Mouse (Mus musculus): Measurements from ENCODE around the gene Slc35b2. TPM values are rescaled to one million over a fixed set of nuclear protein-coding genes. Genes with fewer than 3 reads are reported as not detected.
A peak's percentile ranks its signal among the peaks of the same experiment; 100 is the strongest.

Gene Slc35b2
- polyA plus RNA-seq (2016; fragmentation: Nextera tagmentation; extraction: Ambion mirVana), result 85.6 and 89.6 TPM in 2 replicates

GRCm38 (mm10) chr17:45563655-45564530 is at the start of gene Slc35b2:
TSS of gene Slc35b2 (plus strand) at chr17:45563874.
- Histone ChIP-seq H3K27ac (ENCODE audit: poor library complexity, severe bottlenecking) (peak within 1 kb of the TSS; percentile 84), H3K4me2 (peak within 1 kb of the TSS; percentile 94), H3K36me3 (peaks cover 40% of the 10 kb centered on the region), H3K4me3 (peak within 1 kb of the TSS; percentile 88), H3K4me1 (replicated peaks) (peaks cover 36% of the 10 kb centered on the region), H3K27me3 (replicated peaks) (peaks cover 2% of the 10 kb centered on the region; the same call in 1 of the 2 replicates), H3K9me3 (replicated peaks) (no peaks in the 10 kb centered on the region), H3K9ac (peak within 1 kb of the TSS; percentile 95)
- under 1% methylated on average over 53 of the region's 61 CpGs for WGBS
- peak; percentile 86 for ATAC-seq (ENCODE audit: insufficient number of reproducible peaks, low FRiP score)

- Histone ChIP-seq H3K27ac (ENCODE audit: poor library complexity, severe bottlenecking) (no peak overlapping the region), H3K4me2 (no peak overlapping the region), H3K36me3 (peaks cover 57% of the 10 kb centered on the region), H3K4me3 (no peak overlapping the region), H3K4me1 (replicated peaks) (peaks cover 6% of the 10 kb centered on the region), H3K27me3 (replicated peaks) (no peaks in the 10 kb centered on the region), H3K9ac (no peak overlapping the region), H3K9me3 (replicated peaks) (no peaks in the 10 kb centered on the region)
- no peak for ATAC-seq (ENCODE audit: insufficient number of reproducible peaks, low FRiP score)
- WGBS, result 32% methylated on average over 15 of the region's 15 CpGs
Measured at GRCm38 (mm10) chr17:45515204-45515726, 48.4 kb upstream of the Slc35b2 start.

GRCm38 (mm10) chr17:45515806-45516205 is 47.9 kb upstream of the Slc35b2 start:
- H3K4me1 ChIP-seq (replicated peaks), result peaks cover 10% of the 10 kb centered on the region
- no peaks in the 10 kb centered on the region for H3K9me3 ChIP-seq (replicated peaks)
- no peak overlapping the region for H3K27ac ChIP-seq (ENCODE audit: poor library complexity, severe bottlenecking)
- H3K36me3 ChIP-seq, result peaks cover 56% of the 10 kb centered on the region
- no peaks in the 10 kb centered on the region for H3K27me3 ChIP-seq (replicated peaks)
- H3K9ac ChIP-seq, result no peak overlapping the region; the same call in 1 of the 2 replicates
- ATAC-seq (ENCODE audit: insufficient number of reproducible peaks, low FRiP score), result no peak
- WGBS, result 73% methylated on average over 10 of the region's 10 CpGs
- H3K4me2 ChIP-seq, result no peak overlapping the region
- H3K4me3 ChIP-seq, result no peak overlapping the region

DNA sequence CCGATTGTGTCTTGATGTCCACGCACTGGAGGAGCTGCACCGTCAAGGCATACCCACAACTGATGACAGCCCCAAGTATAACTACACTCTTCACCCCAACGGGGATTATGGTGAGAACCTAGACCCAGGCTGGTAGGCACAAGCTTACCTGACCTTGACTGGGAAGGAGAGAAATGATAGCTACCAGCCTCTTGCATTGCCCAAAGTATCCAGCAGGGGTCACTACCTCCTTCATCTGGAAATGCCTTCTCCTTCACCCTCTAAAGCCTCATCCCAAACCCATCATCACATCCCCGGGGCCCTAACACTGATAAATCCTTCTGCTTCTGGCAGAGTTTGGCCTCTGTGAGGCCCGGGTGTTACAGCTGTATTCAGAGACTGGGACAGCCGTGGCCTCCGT is 47.2 kb upstream of the Slc35b2 start:
- no peaks in the 10 kb centered on the region for H3K9me3 ChIP-seq (replicated peaks)
- no peak overlapping the region for H3K27ac ChIP-seq (ENCODE audit: poor library complexity, severe bottlenecking)
- H3K4me1 ChIP-seq (replicated peaks), result peaks cover 16% of the 10 kb centered on the region
- H3K4me2 ChIP-seq, result no peak overlapping the region
- 0 out of 2 replicates have a peak, but pooled peaks have one; percentile 14 for ATAC-seq (ENCODE audit: insufficient number of reproducible peaks, low FRiP score)
- H3K36me3 ChIP-seq, result peaks cover 50% of the 10 kb centered on the region
- no peak overlapping the region for H3K9ac ChIP-seq
- WGBS, result 28% methylated on average over 8 of the region's 8 CpGs
- H3K4me3 ChIP-seq, result no peak overlapping the region
- no peaks in the 10 kb centered on the region for H3K27me3 ChIP-seq (replicated peaks)

- ATAC-seq (ENCODE audit: insufficient number of reproducible peaks, low FRiP score), result no peak
- 87% methylated on average over 21 of the region's 21 CpGs for WGBS
- Histone ChIP-seq H3K27me3 (replicated peaks) (no peaks in the 10 kb centered on the region), H3K4me3 (no peak overlapping the region), H3K9ac (no peak overlapping the region), H3K4me2 (no peak overlapping the region), H3K4me1 (replicated peaks) (peaks cover 22% of the 10 kb centered on the region), H3K9me3 (replicated peaks) (no peaks in the 10 kb centered on the region), H3K36me3 (peaks cover 47% of the 10 kb centered on the region), H3K27ac (ENCODE audit: poor library complexity, severe bottlenecking) (no peak overlapping the region)
Measured at GRCm38 (mm10) chr17:45517135-45517534, 46.5 kb upstream of the Slc35b2 start.

DNA sequence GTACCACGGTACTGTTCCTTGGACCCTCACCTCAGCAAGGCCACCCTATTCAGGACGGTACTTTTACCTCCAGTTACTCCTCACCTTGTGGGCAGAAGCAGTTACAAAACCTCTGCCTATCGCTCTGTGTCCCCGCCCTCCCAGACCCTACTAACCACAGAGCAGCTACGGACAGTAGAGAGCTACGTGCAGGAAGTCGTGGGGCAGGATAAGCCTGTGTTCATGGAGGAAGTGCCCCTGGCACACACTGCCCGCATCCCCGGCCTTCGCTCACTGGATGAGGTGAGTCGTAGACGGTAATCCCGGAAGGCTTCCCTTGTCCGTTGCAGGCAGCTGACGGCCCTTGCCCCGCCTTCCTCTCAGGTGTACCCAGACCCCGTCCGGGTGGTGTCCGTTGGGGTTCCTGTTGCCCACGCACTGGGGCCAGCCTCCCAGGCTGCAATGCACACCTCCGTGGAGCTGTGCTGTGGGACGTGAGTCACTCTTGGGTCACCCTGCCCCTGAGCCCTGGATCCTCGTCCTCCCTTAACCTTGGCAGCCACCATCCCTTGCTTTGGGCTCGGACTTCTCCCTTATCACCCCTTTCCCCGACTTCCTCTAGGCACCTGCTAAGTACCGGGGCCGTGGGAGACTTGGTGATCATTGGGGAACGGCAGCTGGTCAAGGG is 46.0 kb upstream of the Slc35b2 start:
- Histone ChIP-seq H3K4me2 (no peak overlapping the region), H3K4me1 (replicated peaks) (peaks cover 27% of the 10 kb centered on the region), H3K27ac (ENCODE audit: poor library complexity, severe bottlenecking) (no peak overlapping the region), H3K4me3 (no peak overlapping the region), H3K27me3 (replicated peaks) (no peaks in the 10 kb centered on the region), H3K36me3 (peaks cover 47% of the 10 kb centered on the region), H3K9ac (no peak overlapping the region), H3K9me3 (replicated peaks) (no peaks in the 10 kb centered on the region)
- WGBS, result 86% methylated on average over 28 of the region's 28 CpGs
- no peak for ATAC-seq (ENCODE audit: insufficient number of reproducible peaks, low FRiP score)

DNA sequence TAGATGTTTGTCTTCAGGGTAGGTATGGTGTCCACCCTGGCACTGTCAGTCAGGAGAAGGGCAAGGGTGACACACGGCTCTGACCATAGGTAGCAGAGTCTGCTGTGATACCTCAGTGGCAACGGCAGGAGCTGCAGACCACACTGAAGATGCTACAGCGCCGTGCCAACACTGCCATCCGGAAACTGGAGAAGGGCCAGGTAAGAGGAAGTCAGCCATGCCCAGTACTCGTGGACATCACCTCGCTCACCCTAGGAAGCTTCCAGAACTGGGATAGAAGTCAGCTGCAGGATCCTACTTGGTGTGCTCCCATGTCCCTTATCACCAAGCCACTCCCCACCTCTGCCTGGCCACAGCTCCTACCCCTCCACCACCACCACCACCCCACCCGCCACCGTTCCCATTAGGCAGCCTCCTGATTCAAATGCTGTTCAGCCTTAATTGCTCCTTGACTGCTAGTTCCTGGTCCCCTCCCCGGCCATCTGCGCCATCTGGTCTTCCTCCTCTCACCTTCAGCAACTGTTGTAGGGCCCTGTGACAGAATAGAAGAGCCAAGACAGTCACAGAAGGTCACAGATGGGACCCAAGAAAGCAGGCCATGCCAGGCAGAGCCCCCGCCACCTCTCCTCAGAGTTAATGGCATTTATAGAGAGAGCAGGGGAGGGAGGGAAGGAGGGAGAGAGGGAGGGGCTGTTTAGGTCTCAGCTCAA is 44.8 kb upstream of the Slc35b2 start:
- no peak for ATAC-seq (ENCODE audit: insufficient number of reproducible peaks, low FRiP score)
- no peaks in the 10 kb centered on the region for H3K9me3 ChIP-seq (replicated peaks)
- no peak overlapping the region for H3K4me3 ChIP-seq
- H3K4me1 ChIP-seq (replicated peaks), result peaks cover 37% of the 10 kb centered on the region
- H3K27ac ChIP-seq (ENCODE audit: poor library complexity, severe bottlenecking), result no peak overlapping the region
- no peak overlapping the region for H3K4me2 ChIP-seq
- H3K9ac ChIP-seq, result 0 out of 2 replicates have a peak overlapping the region, but pooled peaks have one; percentile 7
- peaks cover 8% of the 10 kb centered on the region; the same call in 1 of the 2 replicates for H3K27me3 ChIP-seq (replicated peaks)
- peaks cover 40% of the 10 kb centered on the region for H3K36me3 ChIP-seq
- 75% methylated on average over 12 of the region's 12 CpGs for WGBS

DNA sequence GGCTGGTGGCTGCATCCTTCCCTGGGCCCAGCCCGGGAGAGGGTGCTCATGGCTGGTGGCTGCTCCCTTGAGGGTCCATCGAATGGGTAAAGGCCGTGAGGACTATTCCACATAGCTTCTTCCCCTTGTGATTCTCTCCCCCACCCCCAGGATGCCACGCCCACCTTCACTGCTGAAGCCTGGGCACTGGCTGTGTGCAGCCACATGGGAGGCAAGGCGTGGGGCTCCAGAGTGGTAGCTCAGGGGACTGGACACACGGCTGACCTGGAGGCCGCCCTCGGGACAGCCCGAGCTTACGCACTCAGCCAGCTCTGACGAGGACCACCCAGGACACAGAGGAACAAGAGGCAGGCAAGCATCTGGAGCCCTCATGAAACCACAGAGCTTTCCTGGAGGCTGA is 43.5 kb upstream of the Slc35b2 start:
- Histone ChIP-seq H3K36me3 (peaks cover 40% of the 10 kb centered on the region), H3K4me1 (replicated peaks) (peaks cover 37% of the 10 kb centered on the region), H3K9ac (no peak overlapping the region), H3K4me3 (no peak overlapping the region), H3K4me2 (no peak overlapping the region), H3K27me3 (replicated peaks) (peaks cover 19% of the 10 kb centered on the region), H3K27ac (ENCODE audit: poor library complexity, severe bottlenecking) (no peak overlapping the region), H3K9me3 (replicated peaks) (no peaks in the 10 kb centered on the region)
- ATAC-seq (ENCODE audit: insufficient number of reproducible peaks, low FRiP score), result no peak
- 81% methylated on average over 11 of the region's 11 CpGs for WGBS

GRCm38 (mm10) chr17:45523263-45523662 is 40.4 kb upstream of the Slc35b2 start, which contains the start of gene Tcte1:
TSS of gene Tcte1 (plus strand) at chr17:45523434.
- H3K9me3 ChIP-seq (replicated peaks), result no peaks in the 10 kb centered on the region
- peak within 1 kb of the TSS; percentile 47 for H3K4me3 ChIP-seq
- H3K36me3 ChIP-seq, result peaks cover 23% of the 10 kb centered on the region
- ATAC-seq (ENCODE audit: insufficient number of reproducible peaks, low FRiP score), result peak; percentile 60; the same call in 1 of the 2 replicates
- no peak within 1 kb of the TSS for H3K27ac ChIP-seq (ENCODE audit: poor library complexity, severe bottlenecking)
- under 1% methylated on average over 21 of the region's 21 CpGs for WGBS
- peaks cover 35% of the 10 kb centered on the region for H3K27me3 ChIP-seq (replicated peaks)
- peak within 1 kb of the TSS; percentile 87 for H3K4me2 ChIP-seq
- peak within 1 kb of the TSS; percentile 66 for H3K9ac ChIP-seq
- H3K4me1 ChIP-seq (replicated peaks), result peaks cover 43% of the 10 kb centered on the region

DNA sequence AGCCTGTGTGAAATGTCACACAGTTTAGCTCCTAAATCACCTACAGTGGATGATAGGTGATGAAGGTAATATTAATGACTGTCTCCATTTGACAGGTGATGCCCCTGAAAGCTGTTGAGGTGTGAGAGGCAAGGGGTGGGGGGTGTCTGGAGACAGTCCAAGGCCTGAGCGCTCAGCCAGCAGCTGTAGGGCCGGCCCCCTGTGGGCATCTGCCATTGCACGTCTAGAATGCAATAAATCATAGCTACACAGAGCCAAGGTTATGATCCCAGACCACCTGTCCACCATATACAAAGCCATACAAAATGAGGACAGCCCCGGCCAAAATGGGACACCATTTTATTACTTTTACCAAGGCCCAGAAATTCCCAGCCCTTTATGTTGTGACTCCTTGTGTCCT is 38.7 kb upstream of the Slc35b2 start:
- Histone ChIP-seq H3K4me3 (no peak overlapping the region), H3K4me2 (no peak overlapping the region), H3K9me3 (replicated peaks) (no peaks in the 10 kb centered on the region), H3K27me3 (replicated peaks) (peaks cover 42% of the 10 kb centered on the region), H3K36me3 (peaks cover 8% of the 10 kb centered on the region; the same call in 1 of the 2 replicates), H3K4me1 (replicated peaks) (peaks cover 43% of the 10 kb centered on the region), H3K9ac (no peak overlapping the region), H3K27ac (ENCODE audit: poor library complexity, severe bottlenecking) (no peak overlapping the region)
- no peak for ATAC-seq (ENCODE audit: insufficient number of reproducible peaks, low FRiP score)
- 74% methylated on average over 4 of the region's 4 CpGs for WGBS
